Mouse (Mus musculus) induced T-regulatory cell, adult 2 months (primary cell): ENCODE results near the gene Ebf1.

Source experiments
- DNase-seq: peaks from one replicate; pipeline ENCODE4 v3.0.0-alpha.2; 2012; ENCODE audit warnings: low read depth

Ebf1 gene

GRCm38 (mm10) chr11:45017493-45017892, 400.4 kb downstream of the Ebf1 start:
- DNase-seq: no peak

- DNase-seq: no peak
Measured at GRCm38 (mm10) chr11:45026012-45026411, 408.9 kb downstream of the Ebf1 start.

- no peak for DNase-seq
Measured at GRCm38 (mm10) chr11:45026674-45027073, 409.6 kb downstream of the Ebf1 start.

- no peak for DNase-seq
Measured at GRCm38 (mm10) chr11:45027076-45027475, 410.0 kb downstream of the Ebf1 start.

- DNase-seq: no peak
Measured at GRCm38 (mm10) chr11:45055744-45056610, 438.9 kb downstream of the Ebf1 start.
